Mouse (Mus musculus): Measurements from ENCODE around the gene Peg3.

Peg3 gene

DNA sequence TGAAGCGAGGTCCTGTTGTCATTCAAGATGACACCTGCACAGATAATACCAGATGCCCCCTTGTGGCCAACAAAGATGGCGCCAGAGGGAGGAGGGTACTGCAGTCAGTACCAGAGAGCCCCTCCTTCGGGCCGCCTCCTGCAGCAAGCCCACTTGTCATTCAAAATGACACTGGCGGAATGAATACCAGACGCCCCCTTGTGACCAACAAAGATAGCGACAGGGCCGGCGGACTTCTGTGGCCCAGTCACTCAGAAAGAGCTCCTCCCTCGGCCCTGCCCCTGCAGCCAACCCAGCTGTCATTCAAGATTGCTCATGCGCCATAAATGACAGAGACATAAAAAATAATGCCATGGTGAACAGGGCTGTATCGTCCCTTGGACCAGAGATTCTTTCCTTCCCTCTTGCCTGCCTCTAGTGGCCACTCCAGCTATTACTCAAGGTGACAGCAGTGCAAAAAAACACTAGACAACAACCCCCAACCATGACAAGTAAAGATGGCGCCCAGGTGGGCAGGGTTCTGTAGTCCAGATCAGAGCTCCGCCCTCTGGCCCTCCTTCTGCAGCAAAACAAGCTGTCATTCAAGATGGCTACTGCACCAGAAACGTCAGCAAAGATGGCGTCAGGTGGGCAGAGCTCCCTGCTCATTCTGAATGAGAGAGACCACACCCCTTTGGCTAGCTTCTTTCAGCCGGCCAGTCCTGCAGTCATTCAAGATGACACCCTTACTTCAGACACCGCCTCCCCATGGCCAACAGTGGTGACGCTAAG, 2.7 kb downstream of the Peg3 start:
- in situ Hi-C loops (cut with MseI, MboI): loop anchor here in 1 of 2 experiments (25.0 kb wide), 2 partner anchors 185 to 560 kb away; partner anchors contain the start of gene Gm45844

DNA sequence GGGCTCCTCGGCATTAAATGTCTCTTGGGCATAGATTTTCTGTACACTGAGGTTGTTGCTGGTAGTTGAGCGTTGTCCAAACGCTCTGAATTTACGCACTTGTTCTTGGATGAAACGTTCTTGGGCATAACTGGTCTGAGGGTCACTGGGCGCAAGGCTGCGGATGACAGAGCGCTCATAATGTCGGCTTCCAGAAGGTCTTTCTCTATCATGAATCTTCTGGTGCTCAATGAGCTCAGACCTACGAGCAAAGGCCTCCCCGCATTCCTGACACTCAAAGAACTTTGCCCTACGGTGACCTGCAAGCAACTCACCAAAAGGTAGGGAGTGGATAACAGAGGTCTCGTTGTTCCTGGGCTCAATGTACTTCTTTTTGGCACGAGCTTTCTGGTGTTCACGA, 20.8 kb downstream of the Peg3 start:
- in situ Hi-C loops (cut with MseI, MboI): loop anchor here in 1 of 2 experiments (25.0 kb wide), 1 partner anchor 578 kb away; the partner anchor contains the start of gene Gm45844

DNA sequence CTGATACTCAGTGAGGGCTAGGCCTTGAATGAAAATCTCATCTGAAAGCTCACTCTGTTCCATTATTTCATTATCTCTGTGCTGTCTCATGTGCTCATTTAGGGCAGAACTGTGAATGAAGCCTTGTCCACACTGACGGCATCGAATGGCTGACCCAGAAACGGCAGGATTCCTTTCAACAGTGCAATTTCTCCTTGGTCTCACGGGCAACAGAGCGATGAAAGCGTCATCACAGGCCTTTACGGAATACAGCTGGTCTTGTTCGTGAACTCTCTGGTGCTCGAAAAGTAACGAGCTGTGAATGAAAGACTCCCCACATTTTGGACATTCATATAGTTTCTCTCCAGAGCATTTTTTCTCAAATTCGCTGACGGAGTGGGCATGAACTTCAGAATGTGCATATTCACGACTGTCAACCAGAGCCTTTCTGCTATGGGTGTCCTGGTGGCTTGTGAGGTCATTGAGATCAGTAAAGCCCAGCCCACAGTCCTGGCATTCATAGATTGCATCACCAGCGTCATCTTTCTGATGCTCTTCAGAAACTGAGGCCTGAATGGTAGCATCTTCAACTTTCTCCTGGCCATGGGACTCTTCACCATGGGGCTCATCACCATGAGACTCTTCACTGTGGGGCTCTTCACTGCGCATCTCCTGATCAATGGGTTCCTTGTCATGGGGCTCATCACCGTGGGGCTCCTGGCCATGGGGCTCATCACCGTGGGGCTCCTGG, 21.6 kb downstream of the Peg3 start:
- in situ Hi-C loops (cut with MseI, MboI): loop anchor here in 1 of 2 experiments (25.0 kb wide), 1 partner anchor 579 kb away; the partner anchor contains the start of gene Gm45844

DNA sequence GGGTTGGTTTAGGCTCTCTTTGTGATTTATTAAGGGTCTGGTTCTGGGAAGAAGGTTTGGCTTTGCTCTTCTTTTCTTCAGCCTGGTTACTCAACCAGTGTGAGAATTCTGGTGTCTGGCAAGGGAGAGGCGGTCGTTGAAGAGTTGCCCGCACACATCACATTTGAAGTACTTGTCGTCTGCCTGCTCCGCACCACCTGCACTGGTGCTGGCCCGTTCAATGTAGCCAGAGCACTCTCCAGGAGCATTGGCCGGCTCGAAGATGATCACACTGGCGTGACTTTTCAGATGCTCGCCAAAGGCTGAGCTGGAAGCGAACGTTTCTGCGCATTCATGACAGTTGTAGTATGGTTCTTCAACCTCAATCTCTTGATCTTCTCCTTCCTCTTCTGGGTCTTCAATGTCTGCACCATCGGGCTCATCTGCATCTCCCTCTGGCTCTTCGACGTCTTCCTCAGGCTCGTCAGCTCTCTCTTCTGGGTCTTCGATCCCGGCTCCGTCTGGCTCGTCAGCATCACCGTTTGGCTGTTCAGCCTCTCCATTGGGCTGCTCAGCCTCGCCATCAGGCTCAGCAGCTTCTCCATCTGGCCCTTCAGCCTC, 22.7 kb downstream of the Peg3 start:
- in situ Hi-C loops (cut with MseI, MboI): loop anchor here in 1 of 2 experiments (25.0 kb wide), 1 partner anchor 580 kb away; the partner anchor contains the start of gene Gm45844

DNA sequence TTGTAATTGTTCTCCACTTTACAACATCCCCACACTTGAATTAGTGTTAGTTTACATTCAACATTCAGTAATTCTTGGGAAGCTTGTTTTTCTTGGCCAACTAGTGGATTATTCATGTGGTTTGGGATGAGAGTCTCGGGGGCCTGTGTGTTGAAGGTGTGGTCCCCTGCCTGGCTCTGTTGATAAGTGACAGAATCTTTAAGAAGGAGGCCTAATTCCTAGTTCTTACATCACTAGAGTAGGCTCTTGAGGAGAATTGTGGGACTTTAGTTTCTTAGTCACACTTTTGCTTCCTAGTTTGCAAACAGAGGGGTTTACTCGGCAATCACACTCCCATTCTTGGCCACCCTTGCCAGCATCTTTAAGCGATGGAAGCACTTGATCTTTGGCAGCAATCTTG, 31.0 kb downstream of the Peg3 start:
- in situ Hi-C loops (cut with MseI, MboI): loop anchor here in 1 of 2 experiments (10.0 kb wide), 1 partner anchor 114 kb away; no protein-coding TSS in a partner anchor

DNA sequence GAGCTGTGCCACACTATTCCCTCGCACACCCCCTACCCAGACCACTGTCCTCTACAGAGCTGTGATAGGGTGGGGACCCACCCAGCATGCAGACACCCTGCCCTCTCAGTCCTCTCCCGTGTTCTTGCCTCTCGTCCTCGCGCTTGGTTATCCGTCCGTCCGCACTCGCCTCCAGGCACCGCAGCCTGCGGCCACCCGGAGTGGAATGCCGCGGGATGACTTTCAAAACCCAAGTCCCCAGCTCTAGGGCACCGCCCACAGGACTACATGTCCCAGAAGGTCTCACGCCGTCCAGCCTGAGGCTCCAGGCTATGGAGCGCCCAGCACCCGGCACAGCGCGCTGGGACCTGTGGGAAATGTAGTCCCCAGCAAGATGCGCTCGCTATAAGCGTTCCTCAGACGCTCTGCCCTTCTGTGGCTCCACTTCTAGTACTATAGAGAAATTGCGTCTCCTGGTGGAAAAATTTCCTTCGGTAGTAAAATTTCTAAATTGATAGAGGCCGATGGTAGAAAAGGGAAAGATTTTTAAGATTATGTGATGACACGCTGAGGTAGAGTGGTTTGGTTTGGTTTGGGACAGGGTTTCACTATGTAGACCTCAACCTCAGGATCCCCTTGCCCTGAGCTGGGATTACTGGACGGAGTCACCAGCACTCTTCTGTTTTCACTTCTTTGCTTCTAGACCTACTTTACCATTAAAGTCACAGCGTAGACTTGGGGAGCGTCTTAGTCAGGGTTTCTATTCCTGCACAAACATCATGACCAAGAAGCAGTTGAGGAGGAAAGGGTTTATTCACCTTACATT, 33.8 kb downstream of the Peg3 start, which contains the start of gene Zim1:
Gene Zim1, minus strand, starts transcription at position 210 of the 805 bp plus-strand sequence.
- in situ Hi-C loops (cut with MseI, MboI): loop anchor here in 1 of 2 experiments (10.0 kb wide), 1 partner anchor 112 kb away; no protein-coding TSS in a partner anchor

DNA sequence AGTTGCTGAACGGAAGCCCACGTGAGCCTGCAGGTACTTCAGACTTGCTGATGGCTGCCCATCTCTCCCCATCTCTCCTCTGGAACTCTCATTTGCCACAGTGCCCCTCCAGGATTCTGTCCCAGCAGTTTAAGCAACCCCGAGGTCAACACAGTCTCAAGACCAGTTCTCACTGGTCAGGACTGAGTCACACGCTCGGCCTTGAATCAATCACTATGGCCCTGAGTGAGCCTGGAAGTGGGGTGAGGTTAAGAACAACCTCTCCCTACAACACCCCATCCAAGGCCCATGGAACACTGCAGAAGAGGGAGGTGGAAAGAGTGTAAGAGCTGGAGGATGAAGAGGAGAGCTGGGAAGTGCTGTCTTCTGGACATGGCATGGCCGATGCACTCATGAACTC, 44.7 kb downstream of the Peg3 start:
- in situ Hi-C loops (cut with MseI, MboI): loop anchor here in 1 of 2 experiments (10.0 kb wide), 1 partner anchor 101 kb away; no protein-coding TSS in a partner anchor

DNA sequence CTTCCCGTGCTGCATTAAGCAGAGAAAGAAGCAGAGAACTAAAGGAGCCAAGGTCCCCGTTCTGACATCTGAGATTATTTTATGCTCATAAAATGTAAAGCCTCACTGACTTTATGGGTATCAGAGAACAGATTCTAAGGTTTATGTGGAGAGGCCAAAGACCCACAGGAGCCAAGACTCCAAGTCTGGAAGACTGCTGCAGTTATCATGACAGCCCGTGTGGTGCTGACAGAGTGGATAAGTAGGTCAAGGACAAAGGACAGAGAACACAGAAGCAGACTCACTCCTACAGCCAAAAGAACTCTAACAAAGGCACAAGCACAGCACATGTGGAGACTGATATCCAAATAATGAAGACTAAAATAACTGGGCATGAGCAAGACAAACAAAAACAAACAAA, 63.5 kb downstream of the Peg3 start:
- in situ Hi-C loops (cut with MseI, MboI): no loop called here

DNA sequence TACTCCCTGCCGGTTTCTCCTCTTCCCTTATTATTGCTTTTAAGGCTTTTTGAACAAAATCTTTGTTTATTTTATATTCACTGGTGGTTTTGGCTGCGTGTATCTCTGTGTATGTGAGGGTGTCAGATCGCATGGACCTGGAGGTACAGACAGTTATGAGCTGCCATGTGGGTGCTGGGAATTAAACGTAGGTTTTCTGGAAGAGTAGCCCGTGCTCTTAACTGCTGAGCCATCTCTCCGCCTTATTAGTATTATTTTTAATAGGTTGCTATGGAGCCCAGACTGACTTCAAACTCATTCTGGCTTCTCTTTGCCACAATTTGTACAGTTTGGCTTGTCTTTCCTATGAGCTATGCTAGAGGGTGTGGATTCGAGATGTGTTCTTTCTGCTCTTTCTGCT, 66.8 kb downstream of the Peg3 start:
- in situ Hi-C loops (cut with MseI, MboI): no loop called here

DNA sequence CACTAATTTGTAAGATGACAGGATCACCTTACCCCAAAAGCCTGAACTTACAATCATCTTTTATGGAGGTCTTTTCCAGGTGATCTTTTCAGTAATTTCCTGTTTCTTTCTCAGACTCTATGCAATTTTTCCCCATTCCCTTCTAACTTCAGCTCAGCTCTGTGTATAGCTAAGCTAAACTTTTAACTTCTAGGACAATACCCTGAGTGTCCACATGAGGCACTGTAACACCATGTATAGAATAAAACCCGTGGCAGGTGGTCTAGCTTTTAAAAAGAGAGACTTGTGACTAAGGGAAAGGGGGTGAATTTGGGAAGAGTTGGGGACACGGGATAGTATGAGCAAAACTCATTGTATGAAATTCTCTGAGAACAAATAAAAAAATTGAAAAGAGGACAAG, 70.6 kb downstream of the Peg3 start:
- in situ Hi-C loops (cut with MseI, MboI): loop anchor here (10.0 kb wide), 1 partner anchor 275 kb away; no protein-coding TSS in a partner anchor

DNA sequence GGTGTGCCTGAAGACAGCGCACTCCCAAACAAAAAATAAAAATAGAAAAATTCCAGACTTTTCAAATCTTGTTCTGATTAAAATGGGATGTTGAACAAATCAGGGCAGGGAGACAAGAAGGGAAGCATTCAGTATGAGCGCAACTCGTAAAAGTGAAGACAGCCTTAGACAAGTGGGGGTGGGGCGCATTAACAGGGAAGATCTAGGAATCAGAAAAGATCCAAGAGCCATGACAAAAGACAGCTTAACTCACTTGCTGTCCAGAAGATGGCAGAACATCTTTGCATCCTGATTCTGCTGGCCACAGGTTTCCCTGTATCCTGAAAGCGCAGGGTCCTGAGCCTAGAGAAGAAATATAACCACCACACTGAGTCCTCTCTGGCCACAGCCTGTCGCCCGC, 71.6 kb downstream of the Peg3 start:
- in situ Hi-C loops (cut with MseI, MboI): loop anchor here (10.0 kb wide), 1 partner anchor 276 kb away; no protein-coding TSS in a partner anchor
